Mouse (Mus musculus) MN1 (cell line): Measurements from ENCODE around the gene Kctd21.

Source experiments
- DNase-seq: peaks from one replicate; pipeline ENCODE4 v3.0.0-alpha.2; 2016; ENCODE audit warnings: low spot score

Gene Kctd21

DNA sequence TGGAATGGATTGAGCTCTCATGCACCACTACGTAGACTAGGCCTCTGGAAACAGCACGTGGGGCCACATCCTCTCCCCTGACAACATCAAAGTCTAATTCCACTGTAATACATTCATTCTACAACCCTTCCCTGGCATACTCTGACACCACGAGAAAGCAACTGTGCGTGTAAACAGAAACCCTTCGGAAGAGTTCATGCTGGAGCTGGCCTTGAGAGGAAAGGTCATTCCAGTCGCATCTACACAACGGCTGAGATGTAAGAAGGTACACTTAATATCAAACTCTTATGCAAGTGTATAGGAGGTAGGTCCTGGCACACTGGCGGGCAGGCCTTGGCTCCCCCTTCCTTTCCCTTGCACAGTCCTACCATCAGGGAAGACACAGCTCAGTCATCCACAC is 7.8 kb upstream of the Kctd21 start:
- DNase-seq, result no peak

GRCm38 (mm10) chr7:97325156-97325985 is 6.8 kb upstream of the Kctd21 start:
- DNase-seq, result no peak

DNA sequence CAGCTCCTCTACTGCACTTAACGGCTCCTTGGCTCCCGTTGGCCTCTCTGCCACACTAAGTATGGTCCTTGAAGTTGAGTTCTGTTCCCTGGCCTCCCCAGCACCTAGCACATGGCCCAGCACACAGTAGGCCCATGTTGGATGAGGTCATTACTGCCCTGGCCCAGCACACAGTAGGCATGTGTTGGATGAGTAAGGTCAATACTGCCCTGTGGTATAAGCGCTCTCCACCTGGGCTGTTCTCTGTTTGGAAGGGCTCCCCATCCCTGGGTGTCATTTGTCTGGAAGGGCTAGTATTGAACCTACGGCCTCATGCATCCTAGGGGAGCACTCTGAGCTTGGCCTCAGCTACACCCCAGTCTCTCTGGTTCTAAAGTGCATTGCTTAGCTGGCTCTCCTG is 4.8 kb upstream of the Kctd21 start:
- no peak for DNase-seq

GRCm38 (mm10) chr7:97328891-97329588 is 3.1 kb upstream of the Kctd21 start:
- no peak for DNase-seq

DNA sequence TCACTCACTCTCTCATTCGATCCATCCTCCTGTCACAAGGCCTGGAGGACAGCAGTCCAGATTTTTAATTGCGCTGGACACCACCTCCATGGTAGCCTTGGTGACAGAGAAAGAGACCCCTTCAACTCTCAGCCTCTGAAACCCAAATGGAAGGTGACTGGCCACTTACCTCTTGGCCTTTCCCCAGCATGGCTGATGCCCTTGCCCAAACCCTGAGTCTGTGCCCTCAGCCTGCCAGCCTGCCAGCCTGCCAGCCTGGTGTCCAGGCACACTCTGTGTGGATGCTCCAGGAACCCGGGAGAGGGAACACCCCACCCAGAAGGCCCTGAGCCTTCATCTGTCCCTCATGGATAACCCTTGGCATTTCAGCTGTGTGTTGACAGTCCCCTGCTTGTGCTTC is 2.5 kb upstream of the Kctd21 start:
- DNase-seq, result no peak

- DNase-seq, result no peak
Observed at GRCm38 (mm10) chr7:97330931-97331645, 1.0 kb upstream of the Kctd21 start.

DNA sequence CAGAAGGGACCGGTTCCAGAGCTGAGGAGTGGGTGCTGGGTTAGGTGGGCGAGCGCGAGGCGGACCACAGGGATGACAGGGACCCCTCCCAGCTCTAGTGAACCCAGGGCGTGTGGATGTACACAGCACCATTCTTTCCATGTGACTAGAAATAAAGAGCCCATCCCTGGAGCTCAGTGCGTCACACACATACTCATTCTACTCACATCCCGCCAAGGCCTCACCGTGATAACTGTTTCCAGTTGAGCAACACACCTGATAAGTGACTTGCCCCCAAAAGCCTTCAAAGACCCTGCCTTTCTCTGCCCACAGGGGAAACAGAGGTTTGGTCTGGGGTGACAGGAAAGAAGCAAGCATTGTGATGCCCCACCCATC is 527 bp downstream of the Kctd21 start:
- DNase-seq, result no peak

DNA sequence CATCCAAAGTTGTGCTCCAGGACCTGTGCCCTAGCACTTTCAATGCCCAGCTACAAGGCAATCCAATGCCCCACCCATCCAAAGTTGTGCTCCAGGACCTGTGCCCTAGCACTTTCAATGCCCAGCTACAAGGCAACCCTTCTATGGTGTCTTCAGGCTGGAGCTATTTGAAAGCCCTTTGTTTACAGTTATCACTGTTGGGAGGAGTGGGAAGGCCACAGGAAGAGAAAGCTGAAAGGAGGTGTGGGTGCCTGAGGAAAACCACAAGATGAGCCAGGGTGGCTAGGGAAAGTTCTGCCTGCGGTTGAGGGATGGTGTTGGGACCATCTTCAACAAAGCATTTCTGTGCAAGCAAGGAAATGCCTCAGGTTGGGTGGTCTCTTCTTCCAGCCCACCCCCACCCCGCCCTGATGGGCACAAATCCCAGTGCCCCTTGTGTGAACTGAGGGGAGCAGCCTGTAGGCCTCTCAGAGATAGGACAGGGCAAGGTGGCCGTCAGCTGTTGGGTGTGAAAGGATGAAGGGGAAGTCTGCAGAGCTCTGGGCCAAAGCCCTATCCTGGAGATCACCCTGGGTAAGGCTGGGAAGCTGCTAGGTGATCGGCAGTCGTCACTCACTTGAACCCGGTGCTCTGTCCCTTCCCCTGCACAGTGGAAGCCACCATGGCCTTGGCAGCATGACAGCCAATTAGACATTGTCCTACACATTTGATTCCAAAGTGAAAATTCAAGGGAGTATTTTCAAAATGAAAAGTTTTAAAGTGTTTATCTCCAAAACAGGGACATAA is 1.2 kb downstream of the Kctd21 start:
- no peak for DNase-seq

DNA sequence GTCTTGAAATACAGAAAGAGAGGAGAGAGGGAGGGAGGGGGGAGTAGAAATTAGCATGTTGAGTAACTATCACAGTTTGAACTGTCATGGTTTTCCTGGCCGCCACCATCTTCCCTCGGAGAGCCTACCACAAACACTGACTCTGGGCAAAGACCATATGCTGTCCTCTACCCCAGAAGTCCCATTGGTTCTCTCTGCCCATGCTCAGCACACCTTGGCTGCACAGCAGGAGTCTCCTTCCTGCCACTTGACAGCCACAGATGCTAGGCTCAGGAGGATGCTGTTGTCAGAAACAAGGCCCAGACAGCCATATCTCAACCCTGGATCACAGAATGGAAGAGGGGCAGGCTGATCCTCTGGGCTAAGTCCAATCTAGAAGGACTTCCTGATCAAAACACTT is 2.3 kb downstream of the Kctd21 start:
- no peak for DNase-seq

DNA sequence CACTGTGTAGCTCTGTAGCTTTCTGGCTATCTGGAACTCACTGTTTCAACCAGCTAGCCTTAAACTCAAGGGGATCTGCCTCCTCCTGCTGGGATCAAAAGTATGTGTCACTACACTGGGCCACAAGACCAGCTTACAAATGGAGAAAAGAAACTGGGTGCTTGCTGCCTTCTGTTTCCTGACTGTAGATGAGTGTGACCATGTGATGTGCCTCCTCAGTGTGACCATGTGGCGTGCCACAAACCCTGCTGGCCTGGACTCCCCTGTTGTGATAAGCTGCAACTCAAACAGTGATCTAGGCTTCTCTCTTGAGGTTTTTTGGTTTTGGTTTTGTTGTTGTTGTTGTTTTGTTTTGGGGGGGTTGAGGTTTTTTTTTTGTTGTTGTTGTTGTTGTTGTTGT is 4.6 kb downstream of the Kctd21 start:
- DNase-seq, result no peak

DNA sequence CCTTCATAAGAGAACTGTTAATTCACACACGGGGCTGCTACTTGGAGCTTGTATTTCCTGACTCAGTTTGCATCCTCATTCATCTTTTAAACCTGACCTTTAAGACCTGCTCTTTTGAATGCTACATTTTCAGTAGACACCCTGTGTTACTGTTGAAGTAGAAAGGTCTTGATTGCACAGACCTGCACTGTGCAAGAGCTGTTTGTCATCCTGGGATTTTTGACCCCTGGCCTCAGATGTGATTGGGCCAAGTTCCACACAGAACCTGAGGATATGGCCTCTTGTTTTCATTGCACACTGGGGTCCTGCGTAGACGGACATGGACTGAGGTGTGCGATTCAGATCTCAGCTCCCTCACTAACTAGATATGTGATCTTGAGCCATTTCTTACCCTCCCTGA is 6.5 kb downstream of the Kctd21 start:
- DNase-seq, result no peak

- no peak for DNase-seq
Observed at GRCm38 (mm10) chr7:97339623-97340022, 7.5 kb downstream of the Kctd21 start.

DNA sequence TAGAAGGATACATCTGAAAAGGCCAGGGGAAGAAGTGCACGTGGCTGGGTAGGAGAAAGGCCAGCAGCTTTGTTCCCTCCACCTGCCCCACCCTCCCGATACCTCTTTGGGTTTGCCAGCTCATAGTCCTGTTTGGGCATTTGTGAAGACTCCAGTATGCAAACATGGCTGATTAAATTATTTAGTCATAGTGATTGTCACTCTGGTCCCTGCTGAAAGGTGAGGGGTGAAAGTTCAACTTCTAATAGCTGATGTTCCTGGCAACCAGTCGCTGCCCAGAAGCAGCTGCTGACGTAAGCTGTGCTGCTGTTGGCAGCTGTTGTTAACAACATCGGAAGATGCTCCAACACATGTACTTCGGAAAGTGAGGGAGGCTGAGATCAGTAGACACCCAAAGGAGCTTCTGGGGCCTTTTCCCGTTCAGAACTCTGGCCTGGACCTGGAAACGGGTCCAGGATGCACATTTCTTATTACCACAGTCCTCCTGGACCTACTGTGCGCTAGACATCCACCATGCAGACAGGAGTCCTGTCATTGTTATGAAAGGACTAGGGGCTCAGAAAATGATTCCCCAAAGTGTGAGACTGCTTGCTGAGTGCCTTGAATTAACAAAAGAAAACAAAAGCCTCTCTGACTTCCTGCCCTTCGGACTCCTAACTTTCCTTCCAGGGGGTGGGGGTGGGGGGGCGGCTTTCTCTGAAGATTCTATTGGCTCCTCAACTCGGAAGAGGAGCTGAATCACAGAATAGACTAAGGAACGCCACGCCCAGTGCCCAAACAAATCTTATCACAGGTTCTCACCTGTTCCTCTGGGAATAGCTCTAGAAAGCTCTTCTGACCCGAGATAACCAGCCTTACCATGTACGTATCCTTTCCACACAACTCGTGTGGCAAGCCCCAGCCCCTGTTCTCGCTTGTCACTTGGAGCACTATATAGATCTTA is 9.1 kb downstream of the Kctd21 start:
- no peak for DNase-seq

GRCm38 (mm10) chr7:97342961-97343360 is 10.8 kb downstream of the Kctd21 start:
- peak; percentile 76 for DNase-seq

DNA sequence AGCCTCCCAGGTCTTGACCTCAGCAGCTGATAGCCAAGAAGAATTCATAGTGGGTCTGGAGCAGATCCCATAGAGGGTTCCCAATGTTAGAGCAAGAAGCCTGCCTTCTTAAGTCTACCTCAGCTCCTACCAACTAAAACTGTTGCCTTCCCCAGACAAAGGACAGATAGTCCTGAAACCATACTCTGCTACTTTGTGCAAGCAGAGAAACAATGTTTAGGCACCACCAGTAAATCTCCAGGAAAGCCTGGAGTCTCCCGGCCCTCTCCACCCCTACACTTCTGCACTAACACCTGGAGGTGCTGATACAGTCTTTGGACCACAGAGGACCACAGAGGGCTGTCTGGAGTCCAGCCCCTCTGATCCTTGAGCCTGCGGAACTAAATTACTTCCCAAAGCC is 12.5 kb downstream of the Kctd21 start:
- DNase-seq, result no peak

GRCm38 (mm10) chr7:97345229-97345871 is 13.2 kb downstream of the Kctd21 start:
- no peak for DNase-seq

- DNase-seq, result no peak
Observed at GRCm38 (mm10) chr7:97346111-97346821, 14.1 kb downstream of the Kctd21 start.

DNA sequence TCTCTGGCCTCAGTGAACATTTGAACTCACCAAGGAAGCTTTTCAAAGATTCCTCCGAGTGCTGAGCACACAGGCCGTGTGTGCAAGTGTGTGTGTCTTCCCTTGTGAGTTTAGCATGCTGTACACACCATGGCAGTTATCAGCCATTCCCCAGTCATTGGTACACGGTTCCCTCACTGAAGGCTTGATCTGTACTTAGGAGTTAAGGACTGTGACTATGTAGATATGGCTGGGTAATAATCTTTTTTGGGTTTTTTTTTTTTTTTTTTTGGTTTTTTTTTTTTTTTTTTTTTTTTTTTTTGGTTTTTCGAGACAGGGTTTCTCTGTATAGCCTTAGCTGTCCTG is 14.7 kb downstream of the Kctd21 start:
- DNase-seq, result no peak

GRCm38 (mm10) chr7:97347464-97347863 is 15.3 kb downstream of the Kctd21 start:
- DNase-seq, result no peak

DNA sequence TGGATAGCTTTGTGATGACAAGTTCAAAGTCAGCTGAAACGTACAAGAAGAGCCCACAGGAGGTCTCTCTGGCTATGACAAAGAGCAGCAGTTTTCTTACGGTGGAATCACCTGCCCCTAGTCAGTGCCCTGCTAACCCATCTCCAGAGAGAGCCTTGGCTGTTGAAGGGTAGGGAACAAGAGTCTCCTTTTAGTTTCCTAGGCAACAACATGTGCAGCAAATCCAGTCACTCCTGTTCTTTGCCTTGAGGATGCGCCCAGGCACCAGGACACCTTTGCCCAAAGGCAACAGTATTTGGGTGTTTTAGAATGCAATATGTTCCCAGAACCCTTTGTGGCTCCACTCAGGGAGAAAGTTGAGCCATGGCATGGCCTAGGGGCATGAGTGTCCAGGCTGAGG is 16.2 kb downstream of the Kctd21 start:
- DNase-seq, result no peak
